Mouse (Mus musculus): ENCODE results near the gene Cxadr. TPM values are rescaled to one million over a fixed set of nuclear protein-coding genes. Genes with fewer than 3 reads are reported as not detected.

Cxadr gene
- polyA plus RNA-seq, 1 experiment from 2014 or later: 25.8 TPM

DNA sequence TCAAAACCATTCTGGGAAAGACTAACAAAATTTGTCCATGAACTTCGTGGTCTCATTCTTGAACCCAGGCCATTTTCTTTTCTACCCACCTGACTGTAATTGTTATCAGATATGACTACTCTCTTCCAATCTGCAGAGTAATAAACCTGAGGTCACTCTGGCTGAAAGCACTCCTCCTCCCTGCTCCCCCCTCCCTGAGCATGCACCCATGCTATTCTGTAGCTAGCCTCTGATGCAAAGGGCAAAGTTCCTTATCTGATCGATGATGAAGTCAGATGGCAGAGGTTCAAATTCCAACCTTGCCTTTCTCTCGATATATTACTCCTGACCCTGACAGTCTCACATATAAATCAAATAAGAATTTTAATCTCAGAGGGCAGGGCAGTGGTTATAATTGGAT, 33.1 kb upstream of the Cxadr start:
- 82% methylated on average over 3 of the region's 3 CpGs for WGBS
- no peak overlapping the region for H3K9ac ChIP-seq (ENCODE audit: low read length)
- no peaks in the 10 kb centered on the region for H3K9me3 ChIP-seq (replicated peaks; ENCODE audit: control insufficient read depth, low read length)
- no peaks in the 10 kb centered on the region for H3K36me3 ChIP-seq (ENCODE audit: control insufficient read depth, insufficient read depth)
- no peak overlapping the region for H3K4me2 ChIP-seq (ENCODE audit: low read depth, low read length)
- ATAC-seq (replicated peaks; ENCODE audit: extremely low read depth, insufficient read depth, low FRiP score): no peak
- H3K4me3 ChIP-seq (ENCODE audit: low read length): no peak overlapping the region
- H3K27ac ChIP-seq (ENCODE audit: low read length): no peak overlapping the region
- H3K4me1 ChIP-seq (ENCODE audit: control insufficient read depth, insufficient read depth, low read length): peaks cover 12% of the 10 kb centered on the region
- no peaks in the 10 kb centered on the region for H3K27me3 ChIP-seq (ENCODE audit: control insufficient read depth, insufficient read depth, low read length)

DNA sequence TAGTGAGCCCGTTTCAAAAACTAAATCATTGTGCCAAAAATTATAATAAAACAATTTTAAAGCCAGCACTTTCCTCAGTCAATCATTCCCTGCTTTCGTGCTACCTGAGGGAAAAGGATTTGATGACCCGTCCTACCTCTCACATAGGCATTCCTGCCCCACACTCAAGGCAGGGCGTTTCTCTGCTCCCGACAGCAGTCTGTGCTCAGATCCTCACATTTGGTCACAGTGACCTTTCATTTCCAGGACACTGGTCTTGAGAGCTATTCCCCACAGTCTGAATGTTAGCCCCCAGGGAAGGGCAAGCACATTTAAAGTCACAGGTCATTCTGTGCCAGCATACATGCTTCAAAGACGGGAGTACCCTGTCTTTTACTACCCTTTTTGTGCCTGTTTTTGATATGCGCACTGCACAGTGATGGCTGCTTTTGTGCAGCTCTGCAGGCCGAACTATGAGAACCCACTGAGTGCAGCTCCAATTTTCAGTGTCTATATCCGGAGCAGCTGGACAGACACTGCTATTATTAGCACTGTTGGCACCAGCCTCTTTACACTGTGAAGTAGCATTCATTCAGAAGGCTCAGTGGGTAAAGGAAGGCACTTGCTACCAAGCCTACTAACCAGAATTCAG, 26.3 kb upstream of the Cxadr start:
- Histone ChIP-seq H3K4me1 (ENCODE audit: control insufficient read depth, insufficient read depth, low read length) (peaks cover 11% of the 10 kb centered on the region), H3K9ac (ENCODE audit: low read length) (peak overlapping the region; percentile 49), H3K27ac (ENCODE audit: low read length) (peak overlapping the region; percentile 93), H3K9me3 (replicated peaks; ENCODE audit: control insufficient read depth, low read length) (no peaks in the 10 kb centered on the region), H3K4me2 (ENCODE audit: low read depth, low read length) (peak overlapping the region; percentile 43), H3K27me3 (ENCODE audit: control insufficient read depth, insufficient read depth, low read length) (no peaks in the 10 kb centered on the region), H3K4me3 (ENCODE audit: low read length) (0 out of 2 replicates have a peak overlapping the region, but pooled peaks have one; percentile 5), H3K36me3 (ENCODE audit: control insufficient read depth, insufficient read depth) (no peaks in the 10 kb centered on the region)
- WGBS: 49% methylated on average over 9 of the region's 9 CpGs
- peak; percentile 92 for ATAC-seq (replicated peaks; ENCODE audit: extremely low read depth, insufficient read depth, low FRiP score)

DNA sequence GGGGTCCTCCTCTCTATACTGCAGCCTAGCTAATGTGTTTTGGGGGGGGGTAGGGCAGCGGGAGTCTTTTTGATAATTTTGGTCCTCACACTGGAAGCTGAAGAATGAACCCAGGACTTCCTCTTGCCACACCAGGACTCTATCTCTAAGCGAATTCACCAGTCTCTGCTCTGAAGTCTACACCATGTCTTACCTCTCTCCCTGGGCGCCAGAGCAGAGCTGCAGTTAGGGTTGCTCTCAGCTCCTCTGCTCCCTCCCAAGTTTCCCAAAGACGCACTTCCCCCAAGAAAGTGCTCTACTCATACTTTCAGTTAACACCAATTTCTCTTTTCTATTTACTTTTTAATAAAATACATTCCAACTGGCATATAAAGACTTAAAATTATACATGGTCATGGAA, 23.7 kb upstream of the Cxadr start:
- ATAC-seq (replicated peaks; ENCODE audit: extremely low read depth, insufficient read depth, low FRiP score): no peak
- Histone ChIP-seq H3K4me1 (ENCODE audit: control insufficient read depth, insufficient read depth, low read length) (peaks cover 11% of the 10 kb centered on the region), H3K4me2 (ENCODE audit: low read depth, low read length) (no peak overlapping the region), H3K9me3 (replicated peaks; ENCODE audit: control insufficient read depth, low read length) (no peaks in the 10 kb centered on the region), H3K4me3 (ENCODE audit: low read length) (no peak overlapping the region), H3K9ac (ENCODE audit: low read length) (no peak overlapping the region), H3K36me3 (ENCODE audit: control insufficient read depth, insufficient read depth) (no peaks in the 10 kb centered on the region), H3K27ac (ENCODE audit: low read length) (no peak overlapping the region), H3K27me3 (ENCODE audit: control insufficient read depth, insufficient read depth, low read length) (no peaks in the 10 kb centered on the region)
- 49% methylated on average over 4 of the region's 4 CpGs for WGBS

DNA sequence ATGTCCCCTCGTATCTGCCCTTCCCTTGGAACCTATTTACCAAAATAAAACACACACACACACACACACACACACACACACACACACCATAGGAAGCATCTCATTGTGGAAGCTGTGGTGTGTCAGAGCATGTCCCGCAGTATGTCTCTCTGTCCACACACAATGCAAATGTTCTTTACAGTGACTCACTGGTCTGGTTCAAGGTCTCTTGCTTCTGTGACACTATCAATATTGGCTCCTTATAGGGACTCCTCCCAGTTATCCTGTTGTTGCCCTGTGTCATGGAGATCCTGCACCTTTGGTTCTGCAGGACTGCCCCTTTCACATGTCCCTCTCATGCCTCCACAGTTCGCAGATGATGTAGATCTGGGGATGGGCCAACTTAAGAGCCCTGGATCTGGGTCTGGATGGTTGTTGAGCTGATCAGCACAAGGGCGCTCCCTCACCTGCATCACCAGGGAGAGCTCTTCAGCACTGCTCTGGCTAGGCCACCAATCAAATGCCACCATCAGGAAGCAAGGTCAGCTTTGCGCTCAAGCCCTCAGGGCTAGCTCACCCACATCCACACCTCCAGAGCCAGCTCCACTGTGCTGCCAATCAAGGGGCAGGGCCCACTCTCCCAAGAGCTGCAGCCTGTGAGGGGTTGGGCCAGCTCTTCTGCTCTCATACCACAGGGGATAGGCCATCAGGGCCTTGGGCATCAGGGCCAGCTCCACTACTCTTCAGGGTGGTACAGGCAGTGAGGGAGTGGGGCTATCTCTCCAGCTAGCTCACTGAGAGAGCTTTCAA, 21.0 kb upstream of the Cxadr start:
- no peaks in the 10 kb centered on the region for H3K9me3 ChIP-seq (replicated peaks; ENCODE audit: control insufficient read depth, low read length)
- WGBS: 69% methylated on average over 5 of the region's 5 CpGs
- ATAC-seq (replicated peaks; ENCODE audit: extremely low read depth, insufficient read depth, low FRiP score): no peak

DNA sequence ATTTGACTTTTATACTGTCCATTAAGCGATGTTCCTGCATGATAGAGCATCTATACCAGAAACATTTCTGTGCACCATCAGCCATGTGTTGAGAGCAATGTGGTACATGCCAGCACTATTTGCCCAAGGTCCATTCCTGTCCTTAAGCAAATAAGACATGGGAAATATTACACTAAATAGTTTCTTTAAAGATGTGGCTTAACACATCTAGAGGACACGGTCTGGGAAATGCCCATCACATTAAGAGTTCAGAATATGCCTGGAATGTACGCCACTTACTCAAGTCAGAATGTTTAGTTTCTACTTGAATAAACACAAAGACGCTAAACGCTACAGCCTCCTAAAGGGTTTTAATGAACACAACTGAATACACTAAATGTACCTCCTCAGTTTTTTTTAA, 18.1 kb upstream of the Cxadr start:
- Histone ChIP-seq H3K36me3 (ENCODE audit: control insufficient read depth, insufficient read depth) (no peaks in the 10 kb centered on the region), H3K4me3 (ENCODE audit: low read length) (no peak overlapping the region), H3K4me1 (ENCODE audit: control insufficient read depth, insufficient read depth, low read length) (no peaks in the 10 kb centered on the region), H3K9me3 (replicated peaks; ENCODE audit: control insufficient read depth, low read length) (no peaks in the 10 kb centered on the region), H3K9ac (ENCODE audit: low read length) (no peak overlapping the region), H3K27me3 (ENCODE audit: control insufficient read depth, insufficient read depth, low read length) (no peaks in the 10 kb centered on the region), H3K27ac (ENCODE audit: low read length) (no peak overlapping the region), H3K4me2 (ENCODE audit: low read depth, low read length) (no peak overlapping the region)
- WGBS: 70% methylated on average over 5 of the region's 5 CpGs
- no peak for ATAC-seq (replicated peaks; ENCODE audit: extremely low read depth, insufficient read depth, low FRiP score)

More for the DNA sequence above, 21.0 kb upstream of the Cxadr start:
- Histone ChIP-seq H3K9ac (ENCODE audit: low read length) (no peak overlapping the region), H3K4me2 (ENCODE audit: low read depth, low read length) (no peak overlapping the region), H3K36me3 (ENCODE audit: control insufficient read depth, insufficient read depth) (no peaks in the 10 kb centered on the region), H3K4me3 (ENCODE audit: low read length) (no peak overlapping the region), H3K4me1 (ENCODE audit: control insufficient read depth, insufficient read depth, low read length) (peaks cover 4% of the 10 kb centered on the region), H3K27me3 (ENCODE audit: control insufficient read depth, insufficient read depth, low read length) (no peaks in the 10 kb centered on the region), H3K27ac (ENCODE audit: low read length) (no peak overlapping the region)

DNA sequence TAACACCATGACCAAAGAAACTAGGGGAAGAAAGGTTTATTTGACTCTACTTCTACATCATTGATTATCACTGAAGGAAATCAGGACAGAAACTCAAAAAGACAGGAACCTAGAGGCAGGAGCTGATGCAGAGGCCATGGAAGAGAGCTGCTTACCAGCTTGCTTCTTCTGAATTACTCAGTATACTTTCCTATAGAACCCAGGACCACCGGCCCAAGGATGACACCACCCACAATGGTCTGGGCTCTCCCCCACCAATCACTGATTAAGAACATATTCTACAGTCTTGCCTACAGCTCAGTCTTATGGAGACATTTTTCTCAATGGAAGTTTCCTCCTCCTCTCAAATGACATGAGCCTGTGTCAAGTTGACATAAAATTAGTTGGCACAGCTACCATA, 7.2 kb upstream of the Cxadr start:
- Histone ChIP-seq H3K9me3 (replicated peaks; ENCODE audit: control insufficient read depth, low read length) (no peaks in the 10 kb centered on the region), H3K4me1 (ENCODE audit: control insufficient read depth, insufficient read depth, low read length) (peaks cover 3% of the 10 kb centered on the region; the same call in 1 of the 2 replicates), H3K27me3 (ENCODE audit: control insufficient read depth, insufficient read depth, low read length) (no peaks in the 10 kb centered on the region), H3K4me2 (ENCODE audit: low read depth, low read length) (no peak overlapping the region), H3K4me3 (ENCODE audit: low read length) (no peak overlapping the region), H3K36me3 (ENCODE audit: control insufficient read depth, insufficient read depth) (no peaks in the 10 kb centered on the region), H3K27ac (ENCODE audit: low read length) (no peak overlapping the region), H3K9ac (ENCODE audit: low read length) (no peak overlapping the region)
- no peak for ATAC-seq (replicated peaks; ENCODE audit: extremely low read depth, insufficient read depth, low FRiP score)
- WGBS: 83% methylated on average over 1 of the region's 1 CpGs

DNA sequence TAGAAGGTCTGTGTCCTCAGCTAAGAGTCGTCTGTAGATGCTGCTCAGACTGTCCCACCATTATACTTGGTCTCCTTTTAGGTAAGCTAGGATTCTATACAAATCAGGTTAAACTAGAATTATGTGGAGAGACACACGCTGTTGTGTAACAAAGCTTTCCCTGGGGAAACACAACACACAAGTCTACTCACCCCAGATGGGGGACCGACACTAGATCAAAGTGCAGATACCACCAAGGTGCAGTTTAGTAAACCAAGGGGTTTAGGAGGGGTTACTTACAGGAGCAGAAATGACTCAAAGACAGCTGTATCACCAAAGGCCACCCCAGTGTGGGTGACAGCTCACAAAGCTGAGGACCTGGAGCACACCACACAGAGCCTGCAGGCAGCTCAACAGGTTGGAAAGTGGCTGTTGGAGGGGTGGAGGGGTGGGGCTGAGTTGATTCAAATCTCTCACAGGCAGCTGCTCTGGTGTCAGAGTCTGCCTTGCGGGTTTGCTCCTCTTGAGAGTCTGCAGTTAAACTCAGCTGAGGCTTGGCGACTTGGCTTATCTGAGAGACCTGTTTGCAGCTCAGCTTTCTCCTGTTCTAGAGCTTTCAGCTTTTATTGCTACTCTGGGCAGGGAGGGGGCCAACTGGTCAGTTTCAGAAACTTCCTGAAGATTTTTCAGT, 6.5 kb upstream of the Cxadr start:
- ATAC-seq (replicated peaks; ENCODE audit: extremely low read depth, insufficient read depth, low FRiP score): no peak; the same call in 1 of the 2 replicates
- no peak overlapping the region; the same call in 1 of the 2 replicates for H3K27ac ChIP-seq (ENCODE audit: low read length)

DNA sequence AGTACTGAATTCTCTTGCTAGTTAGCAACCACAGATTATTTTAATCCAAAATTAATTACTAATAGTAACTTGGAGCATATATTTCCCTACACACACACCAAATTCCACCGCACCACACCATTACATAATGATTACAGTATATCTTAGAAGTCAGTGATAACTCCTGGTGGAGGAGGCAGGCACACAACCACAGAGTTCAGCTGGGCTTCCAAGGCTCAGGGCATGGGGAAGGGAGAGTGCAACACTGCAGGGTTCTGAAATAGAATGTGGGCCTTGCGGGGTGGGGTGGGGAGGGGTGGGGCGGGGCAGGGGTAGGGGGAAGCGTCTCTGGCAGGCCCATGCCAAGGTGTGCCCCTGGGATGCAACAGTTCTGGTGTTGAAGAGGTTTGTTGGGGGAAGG, 5.7 kb upstream of the Cxadr start:
- ATAC-seq (replicated peaks; ENCODE audit: extremely low read depth, insufficient read depth, low FRiP score): no peak
- H3K4me2 ChIP-seq (ENCODE audit: low read depth, low read length): no peak overlapping the region
- no peaks in the 10 kb centered on the region for H3K27me3 ChIP-seq (ENCODE audit: control insufficient read depth, insufficient read depth, low read length)
- H3K27ac ChIP-seq (ENCODE audit: low read length): no peak overlapping the region
- no peaks in the 10 kb centered on the region for H3K9me3 ChIP-seq (replicated peaks; ENCODE audit: control insufficient read depth, low read length)
- no peaks in the 10 kb centered on the region for H3K36me3 ChIP-seq (ENCODE audit: control insufficient read depth, insufficient read depth)
- 35% methylated on average over 2 of the region's 4 CpGs for WGBS
- no peak overlapping the region for H3K9ac ChIP-seq (ENCODE audit: low read length)
- H3K4me1 ChIP-seq (ENCODE audit: control insufficient read depth, insufficient read depth, low read length): peaks cover 3% of the 10 kb centered on the region; the same call in 1 of the 2 replicates
- no peak overlapping the region for H3K4me3 ChIP-seq (ENCODE audit: low read length)

More for the DNA sequence above, 6.5 kb upstream of the Cxadr start:
- Histone ChIP-seq H3K4me2 (ENCODE audit: low read depth, low read length) (no peak overlapping the region), H3K4me1 (ENCODE audit: control insufficient read depth, insufficient read depth, low read length) (peaks cover 3% of the 10 kb centered on the region; the same call in 1 of the 2 replicates), H3K9me3 (replicated peaks; ENCODE audit: control insufficient read depth, low read length) (no peaks in the 10 kb centered on the region), H3K4me3 (ENCODE audit: low read length) (no peak overlapping the region), H3K9ac (ENCODE audit: low read length) (no peak overlapping the region), H3K36me3 (ENCODE audit: control insufficient read depth, insufficient read depth) (no peaks in the 10 kb centered on the region), H3K27me3 (ENCODE audit: control insufficient read depth, insufficient read depth, low read length) (no peaks in the 10 kb centered on the region)
- 50% methylated on average over 5 of the region's 5 CpGs for WGBS

DNA sequence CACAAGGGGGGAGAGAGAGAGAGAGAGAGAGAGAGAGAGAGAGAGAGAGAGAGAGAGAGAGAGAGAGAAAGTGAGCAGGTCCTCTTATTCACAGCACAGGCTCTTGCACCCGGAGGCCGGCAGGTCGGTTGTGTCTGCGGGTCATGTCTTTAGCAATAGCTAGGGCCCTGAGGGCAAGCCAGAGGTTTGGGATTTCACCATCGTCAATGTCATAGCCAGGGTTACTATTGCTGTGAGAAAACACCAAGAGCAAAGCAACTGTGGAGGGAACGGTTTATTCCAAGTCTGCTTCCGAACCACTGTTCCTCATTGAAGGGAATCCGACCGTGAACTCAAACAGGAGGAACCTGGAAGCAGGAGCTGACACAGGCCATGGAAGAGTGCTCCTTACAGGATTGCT, 5.2 kb upstream of the Cxadr start:
- no peak overlapping the region for H3K4me3 ChIP-seq (ENCODE audit: low read length)
- WGBS: 84% methylated on average over 9 of the region's 9 CpGs

More for the DNA sequence above, 5.2 kb upstream of the Cxadr start:
- peaks cover 3% of the 10 kb centered on the region; the same call in 1 of the 2 replicates for H3K4me1 ChIP-seq (ENCODE audit: control insufficient read depth, insufficient read depth, low read length)
- no peak overlapping the region for H3K27ac ChIP-seq (ENCODE audit: low read length)
- no peaks in the 10 kb centered on the region for H3K9me3 ChIP-seq (replicated peaks; ENCODE audit: control insufficient read depth, low read length)
- no peaks in the 10 kb centered on the region for H3K36me3 ChIP-seq (ENCODE audit: control insufficient read depth, insufficient read depth)
- ATAC-seq (replicated peaks; ENCODE audit: extremely low read depth, insufficient read depth, low FRiP score): no peak
- H3K27me3 ChIP-seq (ENCODE audit: control insufficient read depth, insufficient read depth, low read length): no peaks in the 10 kb centered on the region
- H3K4me2 ChIP-seq (ENCODE audit: low read depth, low read length): no peak overlapping the region
- H3K9ac ChIP-seq (ENCODE audit: low read length): no peak overlapping the region
